In the genomic region with DNA sequence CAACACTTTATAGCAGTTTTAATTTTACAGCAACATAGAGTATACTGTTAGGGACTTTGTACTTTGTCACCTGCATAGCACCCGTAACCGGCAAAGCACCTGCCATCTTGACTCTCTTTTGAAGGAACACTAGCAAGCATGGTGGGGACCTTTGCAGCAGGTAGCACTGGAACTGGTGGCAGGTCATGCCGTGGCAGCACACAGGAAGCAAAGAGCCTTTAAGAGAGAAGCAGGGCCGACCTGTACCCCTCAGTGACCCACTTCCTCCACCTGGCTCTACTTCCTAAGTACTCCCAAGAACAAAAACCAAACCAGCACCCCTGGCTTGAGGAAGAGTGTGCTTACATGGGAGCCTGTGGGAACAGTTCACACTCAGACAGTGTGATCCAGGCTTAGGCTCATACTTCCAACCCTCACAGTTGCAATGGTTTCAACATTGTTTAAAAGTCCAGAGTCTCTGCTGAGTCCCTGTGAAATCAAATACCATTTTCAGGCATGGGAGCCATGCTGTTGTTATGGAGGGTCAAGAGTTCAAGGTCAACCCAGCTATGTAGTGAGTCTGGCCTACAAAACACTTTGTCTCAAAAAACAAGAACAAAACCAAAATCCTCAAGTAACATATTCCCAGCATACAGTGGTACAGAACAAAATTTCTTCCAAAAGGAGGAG, we compare ENCODE assay signal across 23 mouse cellular contexts. TPM values are rescaled to one million over a fixed set of nuclear protein-coding genes. Genes with fewer than 3 reads are reported as not detected.
DNase-seq lines count a peak whose midpoint lies in the region; ATAC-seq lines count a peak whose summit lies in the region.
"Had no signal": no experiment of that assay in that cellular context is flagged by ENCODE, and none has a peak within 500 bp of the region (broad histone marks: within the 10 kb centered on the region; RNA-seq: fewer than 3 reads in every experiment).

No protein-coding gene starts in this region.

- peak; percentile 50 for DNase-seq in ZHBTc4 (ENCODE audit: low read depth, low spot score)
- peak; percentile 42 for DNase-seq in thymus, postnatal 25 days
- DNase-seq in cerebellum, adult 9-11 months, result no peak
- DNase-seq in left cerebral cortex, adult 18-20 months (ENCODE audit: low spot score in 2 of 2), result no peak
- DNase-seq: adrenal gland, adult 8-10 months; cerebellum, postnatal 14 days; embryo, embryonic 11 days; heart, adult 11 months; kidney, adult 18-20 months; kidney, postnatal 10 days; lung, postnatal 14 days; right cerebral cortex, postnatal 14 days had no signal

- H3K4me3 ChIP-seq in intestine, embryonic 16.5 days (ENCODE audit: low read length), result no peak overlapping the region
- H3K4me3 ChIP-seq in intestine, embryonic 15.5 days (replicated peaks), result no peak overlapping the region
- H3K4me3 ChIP-seq in liver, embryonic 15.5 days (replicated peaks), result no peak overlapping the region
- H3K4me3 ChIP-seq: embryonic facial prominence, embryonic 15.5 days; heart, embryonic 15.5 days; limb, embryonic 15.5 days; neural tube, embryonic 15.5 days had no signal

- no peaks in the 10 kb centered on the region for H3K9me3 ChIP-seq in intestine, embryonic 16.5 days (ENCODE audit: control insufficient read depth, low read length)
- no peaks in the 10 kb centered on the region for H3K9me3 ChIP-seq in intestine, embryonic 15.5 days
- no peaks in the 10 kb centered on the region for H3K9me3 ChIP-seq in liver, embryonic 15.5 days (replicated peaks)
- H3K9me3 ChIP-seq: embryonic facial prominence, embryonic 15.5 days; heart, embryonic 15.5 days; limb, embryonic 15.5 days; megakaryocyte, embryonic 14.5 days; neural tube, embryonic 15.5 days had no signal

- no peak overlapping the region for H3K9ac ChIP-seq in intestine, embryonic 16.5 days (ENCODE audit: low read depth, low read length)
- H3K9ac ChIP-seq in intestine, embryonic 15.5 days, result no peak overlapping the region
- no peak overlapping the region for H3K9ac ChIP-seq in liver, embryonic 15.5 days
- H3K9ac ChIP-seq: embryonic facial prominence, embryonic 15.5 days; heart, embryonic 15.5 days; limb, embryonic 15.5 days; neural tube, embryonic 15.5 days had no signal

- H3K27me3 ChIP-seq in intestine, embryonic 16.5 days (replicated peaks; ENCODE audit: control insufficient read depth, insufficient read depth, low read length), result no peaks in the 10 kb centered on the region
- H3K27me3 ChIP-seq in intestine, embryonic 15.5 days (replicated peaks), result no peaks in the 10 kb centered on the region
- H3K27me3 ChIP-seq in liver, embryonic 15.5 days, result no peaks in the 10 kb centered on the region
- H3K27me3 ChIP-seq: CH12.LX; embryonic facial prominence, embryonic 15.5 days; heart, embryonic 15.5 days; limb, embryonic 15.5 days; megakaryocyte, embryonic 14.5 days; neural tube, embryonic 15.5 days had no signal

- peak; percentile 23; the same call in 1 of the 2 replicates for ATAC-seq in intestine, embryonic 16.5 days
- no peak for ATAC-seq in intestine, embryonic 15.5 days
- ATAC-seq in liver, embryonic 15.5 days (ENCODE audit: insufficient read depth), result peak; percentile 51
- ATAC-seq: hindbrain, embryonic 16.5 days; midbrain, embryonic 16.5 days had no signal

- peaks cover 26% of the 10 kb centered on the region for H3K4me1 ChIP-seq in intestine, embryonic 16.5 days (ENCODE audit: control insufficient read depth, insufficient read depth, low read length)
- H3K4me1 ChIP-seq in intestine, embryonic 15.5 days (replicated peaks), result peaks cover 30% of the 10 kb centered on the region
- peaks cover 93% of the 10 kb centered on the region for H3K4me1 ChIP-seq in liver, embryonic 15.5 days (replicated peaks)

- WGBS in intestine, embryonic 16.5 days, result 73% methylated on average over 4 of the region's 4 CpGs
- WGBS in intestine, embryonic 15.5 days, result 77% methylated on average over 4 of the region's 4 CpGs
- WGBS in liver, embryonic 15.5 days (ENCODE audit: insufficient replicate concordance), result 59% methylated on average over 4 of the region's 4 CpGs

- 0 out of 2 replicates have a peak overlapping the region, but pooled peaks have one; percentile 10 for H3K27ac ChIP-seq in intestine, embryonic 16.5 days (ENCODE audit: low read length)
- no peak overlapping the region for H3K27ac ChIP-seq in intestine, embryonic 15.5 days
- H3K27ac ChIP-seq in liver, embryonic 15.5 days (replicated peaks), result peak overlapping the region; percentile 77
- H3K27ac ChIP-seq: embryonic facial prominence, embryonic 15.5 days; limb, embryonic 15.5 days had no signal

- H3K36me3 ChIP-seq in intestine, embryonic 16.5 days (ENCODE audit: control insufficient read depth, insufficient read depth, low read length), result no peaks in the 10 kb centered on the region
- no peaks in the 10 kb centered on the region for H3K36me3 ChIP-seq in intestine, embryonic 15.5 days
- peaks cover 7% of the 10 kb centered on the region; the same call in 1 of the 2 replicates for H3K36me3 ChIP-seq in liver, embryonic 15.5 days (replicated peaks)
- H3K36me3 ChIP-seq: heart, embryonic 15.5 days had no signal

- no peak overlapping the region for H3K4me2 ChIP-seq in intestine, embryonic 16.5 days (ENCODE audit: low read depth, low read length)
- no peak overlapping the region for H3K4me2 ChIP-seq in intestine, embryonic 15.5 days (replicated peaks)
- no peak overlapping the region; the same call in 1 of the 2 replicates for H3K4me2 ChIP-seq in liver, embryonic 15.5 days
- H3K4me2 ChIP-seq: embryonic facial prominence, embryonic 15.5 days; heart, embryonic 15.5 days; limb, embryonic 15.5 days; neural tube, embryonic 15.5 days had no signal

RNA-seq across cellular contexts. Expression of gene Ell, which starts 16.0 kb away (rescaled TPM):
- 16.6 and 17.7 TPM in 2 replicates for polyA plus RNA-seq in intestine, embryonic 16.5 days (2015; fragmentation: Nextera tagmentation; extraction: Ambion mirVana)
- polyA plus RNA-seq in intestine, embryonic 15.5 days (2015; fragmentation: Nextera tagmentation; extraction: Ambion mirVana), result 15.9 TPM in 2 replicates
- polyA plus RNA-seq in liver, embryonic 15.5 days (2015; fragmentation: Nextera tagmentation; extraction: Ambion mirVana), result 11.8 and 14.2 TPM in 2 replicates
- total RNA-seq in left cerebral cortex, adult 18-20 months (2021), result 10 to 100 TPM; 19.0 to 21.6 TPM

RNA-seq across cellular contexts. Expression of gene Kxd1, which starts 27.5 kb away (rescaled TPM):
- polyA plus RNA-seq in intestine, embryonic 16.5 days (2015; fragmentation: Nextera tagmentation; extraction: Ambion mirVana), result 65.3 and 67.3 TPM in 2 replicates
- polyA plus RNA-seq in intestine, embryonic 15.5 days (2015; fragmentation: Nextera tagmentation; extraction: Ambion mirVana), result 60.5 and 65.8 TPM in 2 replicates
- 28.9 and 30.2 TPM in 2 replicates for polyA plus RNA-seq in liver, embryonic 15.5 days (2015; fragmentation: Nextera tagmentation; extraction: Ambion mirVana)
- total RNA-seq in left cerebral cortex, adult 18-20 months (2021), result 10 to 100 TPM; 44.8 to 46.4 TPM

RNA-seq across cellular contexts. Expression of gene Fkbp8, which starts 27.7 kb away (rescaled TPM):
- polyA plus RNA-seq in intestine, embryonic 16.5 days (2015; fragmentation: Nextera tagmentation; extraction: Ambion mirVana), result 320 and 328 TPM in 2 replicates
- 277 and 331 TPM in 2 replicates for polyA plus RNA-seq in intestine, embryonic 15.5 days (2015; fragmentation: Nextera tagmentation; extraction: Ambion mirVana)
- polyA plus RNA-seq in liver, embryonic 15.5 days (2015; fragmentation: Nextera tagmentation; extraction: Ambion mirVana), result 163 and 186 TPM in 2 replicates
- 100 to 1,000 TPM; 407 to 421 TPM for total RNA-seq in left cerebral cortex, adult 18-20 months (2021)

RNA-seq across cellular contexts. Expression of gene Isyna1, which starts 39.0 kb away (rescaled TPM):
- polyA plus RNA-seq in intestine, embryonic 16.5 days (2015; fragmentation: Nextera tagmentation; extraction: Ambion mirVana), result 105 and 121 TPM in 2 replicates
- 123 and 130 TPM in 2 replicates for polyA plus RNA-seq in intestine, embryonic 15.5 days (2015; fragmentation: Nextera tagmentation; extraction: Ambion mirVana)
- polyA plus RNA-seq in liver, embryonic 15.5 days (2015; fragmentation: Nextera tagmentation; extraction: Ambion mirVana), result 43.2 and 44.7 TPM in 2 replicates
- 10 to 100 TPM; 50.4 to 60.8 TPM for total RNA-seq in left cerebral cortex, adult 18-20 months (2021)

RNA-seq across cellular contexts. Expression of gene Uba52, which starts 44.6 kb away (rescaled TPM):
- 991 TPM in 2 replicates for polyA plus RNA-seq in intestine, embryonic 16.5 days (2015; fragmentation: Nextera tagmentation; extraction: Ambion mirVana)
- 957 and 992 TPM in 2 replicates for polyA plus RNA-seq in intestine, embryonic 15.5 days (2015; fragmentation: Nextera tagmentation; extraction: Ambion mirVana)
- polyA plus RNA-seq in liver, embryonic 15.5 days (2015; fragmentation: Nextera tagmentation; extraction: Ambion mirVana), result 466 and 562 TPM in 2 replicates
- total RNA-seq in left cerebral cortex, adult 18-20 months (2021), result 100 to 1,000 TPM; 924 to 953 TPM

Comparison
In these comparisons a context has a peak if more than half of its experiments do, and no peak if none do; other contexts are left out.
1. DNase-seq: peak in ZHBTc4 (single experiment) and thymus, postnatal 25 days (single experiment); none in cerebellum, adult 9-11 months (single experiment) and left cerebral cortex, adult 18-20 months (0 of 2).